Mouse (Mus musculus): ENCODE results near the gene Pear1.

The Pear1 gene

DNA sequence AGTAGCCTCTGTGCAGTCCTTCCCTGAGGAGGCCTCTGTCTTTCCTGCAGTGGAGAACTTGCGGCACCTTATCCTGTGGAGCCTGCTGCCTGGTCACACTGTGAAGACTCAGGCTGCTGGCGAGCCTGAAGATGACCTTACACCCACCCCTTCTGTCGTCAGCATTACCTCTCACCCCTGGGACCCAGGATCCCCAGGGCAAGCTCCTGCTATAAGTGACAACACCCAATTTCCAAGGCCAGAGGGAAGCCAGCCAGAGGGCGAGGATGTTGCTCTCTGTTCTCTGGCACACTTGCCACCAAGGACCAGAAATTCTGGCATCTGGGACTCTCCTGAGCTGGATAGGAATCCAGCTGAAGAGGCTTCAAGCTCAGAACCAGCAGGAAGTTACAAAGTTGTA lies 91.0 kb downstream of the Pear1 start:
- DNase-seq (ENCODE audit: low spot score in 2 of 2), result no peak

DNA sequence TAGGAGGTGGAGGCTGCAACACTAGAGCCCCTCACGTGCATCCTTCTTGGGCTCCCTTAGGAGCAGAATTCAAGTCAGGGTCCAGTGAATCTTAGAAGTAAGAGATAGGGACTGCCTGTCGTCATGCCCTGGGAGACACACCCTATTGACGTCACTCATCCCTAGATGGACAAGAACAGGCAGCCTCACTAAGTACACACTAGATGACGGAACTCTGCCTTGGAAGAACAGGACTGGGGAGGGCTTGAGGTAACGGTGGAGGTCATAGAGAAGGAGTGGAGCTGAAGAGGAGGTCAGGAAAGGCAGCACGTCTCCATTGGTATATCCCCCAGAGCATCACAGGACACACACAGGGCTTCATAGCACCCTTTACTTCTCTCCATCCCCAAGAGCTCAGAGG lies 95.4 kb downstream of the Pear1 start:
- DNase-seq (ENCODE audit: low spot score in 2 of 2), result no peak

- DNase-seq (ENCODE audit: low spot score in 2 of 2), result no peak
These were observed 97.9 kb downstream of the Pear1 start for GRCm38 (mm10) chr3:87726191-87726590.

DNA sequence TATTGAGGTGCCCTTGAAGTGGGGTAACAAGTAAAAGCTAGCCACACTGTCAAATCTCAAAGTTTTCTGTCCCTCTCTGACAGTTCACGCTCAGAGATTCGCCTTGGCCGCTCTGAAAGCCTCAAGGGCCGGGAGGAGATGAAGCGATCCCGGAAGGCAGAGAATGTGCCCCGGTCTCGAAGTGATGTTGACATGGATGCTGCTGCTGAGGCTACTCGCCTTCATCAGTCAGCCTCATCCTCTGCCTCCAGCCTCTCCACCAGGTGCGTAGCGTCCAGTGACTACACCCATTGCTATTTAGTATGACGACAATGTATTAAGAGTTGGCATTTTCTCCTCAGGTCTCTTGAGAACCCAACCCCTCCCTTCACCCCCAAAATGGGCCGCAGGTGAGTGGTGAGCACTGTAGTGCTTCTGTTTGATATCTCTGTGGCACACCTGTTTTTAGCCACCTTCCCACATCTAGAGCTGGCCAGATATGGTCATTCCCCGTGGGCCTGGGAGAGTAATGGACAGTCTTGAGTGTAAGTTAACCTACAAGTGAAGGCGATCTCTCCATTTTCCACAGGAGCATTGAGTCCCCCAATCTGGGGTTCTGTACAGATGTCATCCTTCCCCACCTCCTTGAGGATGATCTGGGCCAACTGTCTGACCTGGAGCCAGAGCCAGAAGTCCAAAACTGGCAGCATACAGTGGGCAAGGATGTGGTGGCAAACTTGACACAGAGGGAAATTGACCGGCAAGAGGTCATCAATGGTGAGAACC lies 98.5 kb downstream of the Pear1 start:
- no peak for DNase-seq (ENCODE audit: low spot score in 2 of 2)

GRCm38 (mm10) chr3:87724556-87724955 lies 99.5 kb downstream of the Pear1 start:
- DNase-seq (ENCODE audit: low spot score in 2 of 2), result no peak

GRCm38 (mm10) chr3:87718525-87718924 lies 105.6 kb downstream of the Pear1 start:
- DNase-seq (ENCODE audit: low spot score in 2 of 2), result no peak

Measured in spleen, postnatal 4 days (tissue).